16 mouse cellular contexts compared by ENCODE assay signal in genomic region chr3:89909703-89910542, GRCm38 (mm10). TPM values are rescaled to one million over a fixed set of nuclear protein-coding genes. Genes with fewer than 3 reads are reported as not detected.
DNase-seq lines count a peak whose midpoint lies in the region; ATAC-seq and TF ChIP-seq lines count a peak whose summit lies in the region.
"Had no signal": no experiment of that assay in that cellular context is flagged by ENCODE, and none has a peak within 500 bp of the region (broad histone marks: within the 10 kb centered on the region; RNA-seq: fewer than 3 reads in every experiment).

No protein-coding gene starts in this region.

- no peaks in the 10 kb centered on the region for H3K36me3 ChIP-seq in limb, embryonic 14.5 days (ENCODE audit: control insufficient read depth, insufficient read depth, low read length)
- no peaks in the 10 kb centered on the region for H3K36me3 ChIP-seq in limb, embryonic 10.5 days
- H3K36me3 ChIP-seq: G1E; heart, embryonic 15.5 days; limb, embryonic 15.5 days; midbrain, embryonic 15.5 days had no signal

- no peak for ATAC-seq in limb, embryonic 14.5 days (ENCODE audit: low FRiP score, low read depth)
- ATAC-seq: activated CD4-positive, CD25-positive, alpha-beta regulatory T cell, adult 4 months; hindbrain, embryonic 16.5 days; midbrain, embryonic 15.5 days had no signal

- no peak overlapping the region for H3K4me3 ChIP-seq in limb, embryonic 14.5 days (replicated peaks; ENCODE audit: low read length)
- H3K4me3 ChIP-seq in limb, embryonic 10.5 days, result no peak overlapping the region
- H3K4me3 ChIP-seq: heart, embryonic 15.5 days; limb, embryonic 15.5 days; midbrain, embryonic 15.5 days had no signal

- no peak for TF ChIP-seq POLR2A in limb, embryonic 14.5 days (IDR thresholded peaks at IDR 0.05; ENCODE audit: borderline replicate concordance, extremely low read depth, insufficient read depth, insufficient read length)

- H3K4me2 ChIP-seq in limb, embryonic 14.5 days (replicated peaks; ENCODE audit: low read depth, low read length, severe bottlenecking), result no peak overlapping the region
- H3K4me2 ChIP-seq: heart, embryonic 15.5 days; limb, embryonic 15.5 days; midbrain, embryonic 15.5 days had no signal

- peaks cover 5% of the 10 kb centered on the region for H3K4me1 ChIP-seq in limb, embryonic 14.5 days (ENCODE audit: control insufficient read depth, insufficient read depth, low read length)
- peaks cover 15% of the 10 kb centered on the region for H3K4me1 ChIP-seq in limb, embryonic 10.5 days

- no peak overlapping the region for H3K27ac ChIP-seq in limb, embryonic 14.5 days (replicated peaks; ENCODE audit: low read depth, low read length)
- no peak overlapping the region for H3K27ac ChIP-seq in limb, embryonic 10.5 days
- H3K27ac ChIP-seq: heart, embryonic 15.5 days; limb, embryonic 15.5 days; midbrain, embryonic 15.5 days had no signal

- WGBS in limb, embryonic 14.5 days, result 49% methylated on average over 5 of the region's 5 CpGs
- 46% methylated on average over 5 of the region's 5 CpGs for WGBS in limb, embryonic 10.5 days

- DNase-seq in adrenal gland, postnatal 14 days, result peak; percentile 29
- DNase-seq in adrenal gland, postnatal 36 days, result no peak
- DNase-seq in limb, embryonic 14.5 days (ENCODE audit: low spot score), result peak; percentile 13
- DNase-seq in limb, embryonic 10.5 days (ENCODE audit: low spot score), result no peak
- DNase-seq in MN1 (ENCODE audit: low spot score), result peak; percentile 61
- peak; percentile 73 for DNase-seq in lung, postnatal 10 days
- no peak for DNase-seq in ovary, postnatal 36 days (ENCODE audit: low spot score)
- DNase-seq in Muller cell, postnatal 12 days (ENCODE audit: inconsistent ontology term), result no peak
- DNase-seq: right cerebral cortex, postnatal 4 days; thymus, adult 18-20 months had no signal

- no peak overlapping the region for H3K9ac ChIP-seq in limb, embryonic 14.5 days (ENCODE audit: low read depth, low read length, severe bottlenecking)
- H3K9ac ChIP-seq: heart, embryonic 15.5 days; limb, embryonic 15.5 days; midbrain, embryonic 15.5 days had no signal

- no peaks in the 10 kb centered on the region for H3K9me3 ChIP-seq in limb, embryonic 14.5 days (ENCODE audit: control insufficient read depth, low read length)
- no peaks in the 10 kb centered on the region for H3K9me3 ChIP-seq in limb, embryonic 10.5 days (replicated peaks)
- H3K9me3 ChIP-seq: G1E; heart, embryonic 15.5 days; limb, embryonic 15.5 days; midbrain, embryonic 15.5 days had no signal

- H3K27me3 ChIP-seq in limb, embryonic 14.5 days (ENCODE audit: control insufficient read depth, insufficient read depth, low read length), result peaks cover 24% of the 10 kb centered on the region
- peaks cover 39% of the 10 kb centered on the region for H3K27me3 ChIP-seq in limb, embryonic 10.5 days (ENCODE audit: low read depth, poor library complexity, severe bottlenecking)

RNA-seq across cellular contexts. Expression of gene Il6ra, which starts 3.1 kb away (rescaled TPM):
- total RNA-seq in adrenal gland, postnatal 14 days (2021), result 11.3 and 11.5 TPM in 2 replicates
- total RNA-seq in adrenal gland, postnatal 36 days (2021), result 10 to 100 TPM in 1 of 2 experiments, 1 to 10 TPM in 1; 7.4 to 12.9 TPM
- polyA plus RNA-seq in limb, embryonic 14.5 days (2012; rRNA removed), result 1.1 and 1.2 TPM in 2 replicates
- 1.3 and 1.5 TPM in 2 replicates for polyA plus RNA-seq in limb, embryonic 14.5 days (2014; fragmentation: Nextera tagmentation; extraction: Ambion mirVana)
- polyA plus RNA-seq in limb, embryonic 10.5 days (2016; fragmentation: Nextera tagmentation; extraction: Ambion mirVana), result 0.25 and 0.38 TPM in 2 replicates
- polyA plus RNA-seq: G1E had no signal

RNA-seq across cellular contexts. Expression of gene Atp8b2, which starts 53.4 kb away (rescaled TPM):
- total RNA-seq in adrenal gland, postnatal 14 days (2021), result 33.7 and 46.4 TPM in 2 replicates
- 10 to 100 TPM; 31.3 to 49.4 TPM for total RNA-seq in adrenal gland, postnatal 36 days (2021)
- polyA plus RNA-seq in limb, embryonic 14.5 days (2012; rRNA removed), result 88.4 and 110 TPM in 2 replicates
- 20.5 and 24.6 TPM in 2 replicates for polyA plus RNA-seq in limb, embryonic 14.5 days (2014; fragmentation: Nextera tagmentation; extraction: Ambion mirVana)
- 16.0 and 18.3 TPM in 2 replicates for polyA plus RNA-seq in limb, embryonic 10.5 days (2016; fragmentation: Nextera tagmentation; extraction: Ambion mirVana)

Comparison
In these comparisons a context has a peak if more than half of its experiments do, and no peak if none do; other contexts are left out.
1. DNase-seq: peak in adrenal gland, postnatal 14 days (single experiment), limb, embryonic 14.5 days (single experiment), MN1 (single experiment) and lung, postnatal 10 days (single experiment); none in adrenal gland, postnatal 36 days (0 of 2), limb, embryonic 10.5 days (single experiment), ovary, postnatal 36 days (single experiment) and Muller cell, postnatal 12 days (single experiment).